Mouse (Mus musculus): ENCODE data around the gene Sf3b1.
A peak's percentile ranks its signal among the peaks of the same experiment; 100 is the strongest.

Gene Sf3b1

GRCm38 (mm10) chr1:55028512-55029249 is 1.4 kb upstream of the Sf3b1 start:
- DNase-seq (ENCODE audit: low read depth, low spot score), result peak; percentile 35

- no peak for DNase-seq (ENCODE audit: low read depth, low spot score)
Measured at GRCm38 (mm10) chr1:55027966-55028365, 685 bp upstream of the Sf3b1 start.

GRCm38 (mm10) chr1:55026444-55027252 is 633 bp downstream of the Sf3b1 start:
- peak; percentile 55 for DNase-seq (ENCODE audit: low read depth, low spot score)

- no peak for DNase-seq (ENCODE audit: low read depth, low spot score)
Measured at GRCm38 (mm10) chr1:55025656-55026430, 1.4 kb downstream of the Sf3b1 start.

- no peak for DNase-seq (ENCODE audit: low read depth, low spot score)
Measured at GRCm38 (mm10) chr1:55021907-55022306, 5.4 kb downstream of the Sf3b1 start.

- DNase-seq (ENCODE audit: low read depth, low spot score), result peak; percentile 58
Measured at GRCm38 (mm10) chr1:55012513-55012912, 14.8 kb downstream of the Sf3b1 start.

- DNase-seq (ENCODE audit: low read depth, low spot score), result peak; percentile 58
Measured at GRCm38 (mm10) chr1:55008313-55008712, 19.0 kb downstream of the Sf3b1 start.

GRCm38 (mm10) chr1:54993581-54993980 is 33.7 kb downstream of the Sf3b1 start:
- peak; percentile 23 for DNase-seq (ENCODE audit: low read depth, low spot score)

- no peak for DNase-seq (ENCODE audit: low read depth, low spot score)
Measured at GRCm38 (mm10) chr1:54986248-54986647, 41.0 kb downstream of the Sf3b1 start.

GRCm38 (mm10) chr1:54985831-54986230 is 41.5 kb downstream of the Sf3b1 start:
- DNase-seq (ENCODE audit: low read depth, low spot score), result no peak

GRCm38 (mm10) chr1:54984154-54984553 is 43.1 kb downstream of the Sf3b1 start:
- no peak for DNase-seq (ENCODE audit: low read depth, low spot score)

GRCm38 (mm10) chr1:54983339-54983738 is 43.9 kb downstream of the Sf3b1 start:
- DNase-seq (ENCODE audit: low read depth, low spot score), result peak; percentile 54

GRCm38 (mm10) chr1:54982636-54983035 is 44.6 kb downstream of the Sf3b1 start:
- no peak for DNase-seq (ENCODE audit: low read depth, low spot score)

GRCm38 (mm10) chr1:54979226-54979984 is 47.9 kb downstream of the Sf3b1 start:
- peak; percentile 46 for DNase-seq (ENCODE audit: low read depth, low spot score)

GRCm38 (mm10) chr1:54971687-54972404 is 55.4 kb downstream of the Sf3b1 start:
- DNase-seq (ENCODE audit: low read depth, low spot score), result no peak

GRCm38 (mm10) chr1:54966858-54967257 is 60.4 kb downstream of the Sf3b1 start:
- DNase-seq (ENCODE audit: low read depth, low spot score), result no peak

GRCm38 (mm10) chr1:54965159-54965995 is 61.9 kb downstream of the Sf3b1 start:
- DNase-seq (ENCODE audit: low read depth, low spot score), result no peak

GRCm38 (mm10) chr1:54961724-54962123 is 65.6 kb downstream of the Sf3b1 start:
- DNase-seq (ENCODE audit: low read depth, low spot score), result no peak

- no peak for DNase-seq (ENCODE audit: low read depth, low spot score)
Measured at GRCm38 (mm10) chr1:54960613-54961165, 66.6 kb downstream of the Sf3b1 start.
